Mouse (Mus musculus) lung, postnatal 0 days (tissue): ENCODE measurements at regions not wholly inside any gene's neighbourhood (a gene's known extent, or its start where the extent isn't known, plus 50 kb on each side); places are given as distances from the start of the nearest gene placed in this dataset.
A peak's percentile ranks its signal among the peaks of the same experiment; 100 is the strongest.

Experiments
- CTCF ChIP-seq: IDR thresholded peaks from 2 replicates; pipeline ENCODE4 v1.5.1; 2016; ENCODE audit warnings: antibody characterized with exemption, mild to moderate bottlenecking
- EP300 ChIP-seq: IDR thresholded peaks from 2 replicates; pipeline ENCODE4 v1.6.1; 2016; ENCODE audit warnings: antibody characterized with exemption, mild to moderate bottlenecking, control low read depth

DNA sequence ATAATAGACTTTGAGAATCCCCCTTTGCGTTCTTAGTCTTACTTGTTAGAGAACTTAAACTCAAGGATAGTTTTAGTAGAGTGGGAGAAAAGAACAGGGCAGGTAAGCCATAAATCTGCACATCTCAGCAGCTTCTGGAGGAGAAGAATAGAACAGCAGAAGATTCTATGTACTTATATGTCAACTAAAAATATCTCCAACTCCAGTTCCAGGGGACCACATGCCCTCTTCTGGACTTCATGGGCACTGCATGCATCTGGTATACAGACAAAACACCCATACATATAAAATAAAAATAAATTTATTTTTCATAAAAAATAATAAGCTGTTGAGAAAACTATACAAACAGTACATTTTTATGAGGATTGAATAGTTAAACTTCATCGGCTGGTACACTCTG lies 196.4 kb downstream of the Mettl4 start:
- TF ChIP-seq CTCF (peak; percentile 19; the same call in 1 of the 2 replicates), EP300 (no peak)
